Mouse (Mus musculus) liver, postnatal 0 days (tissue): ENCODE measurements around the gene Layn.

Source experiments
- CTCF ChIP-seq: sonication (generic); IDR thresholded peaks from 2 replicates; pipeline ENCODE4 v1.5.1; 2016; ENCODE audit warnings: antibody characterized with exemption, low read depth
- EP300 ChIP-seq: IDR thresholded peaks from 2 replicates; pipeline ENCODE4 v1.6.1; 2016; ENCODE audit warnings: antibody characterized with exemption, low read depth, mild to moderate bottlenecking

- TF ChIP-seq CTCF (peak; percentile 97), EP300 (no peak)
Observed at GRCm38 (mm10) chr9:51008841-51009655, 67.8 kb downstream of the Layn start, which contains the start of gene Sik2.
